Mouse (Mus musculus) lung, embryonic 16.5 days (tissue): Measurements from ENCODE around the gene Twsg1. TPM values are rescaled to one million over a fixed set of nuclear protein-coding genes. Genes with fewer than 3 reads are reported as not detected.

ENCODE experiments used
- ATAC-seq: fragments of 200-750 bp; cut with Nextera tagmentation; 2 replicates; pipeline ENCODE4 v1.8.0; 2017; ENCODE audit warnings: low read depth, mild to moderate bottlenecking, moderate library complexity
- H3K27ac ChIP-seq: fragments of 300-500 bp; sonication (generic); 2 replicates; pipeline ENCODE4 v1.5.1; 2014; ENCODE audit warnings: mild to moderate bottlenecking, control low read depth, low read length
- H3K27me3 ChIP-seq: fragments of 300-500 bp; sonication (generic); 2 replicates; pipeline ENCODE4 v1.6.1; 2014; ENCODE audit warnings: low read depth, low read length, mixed read lengths; ENCODE audit not compliant: control insufficient read depth, insufficient read depth
- H3K36me3 ChIP-seq: fragments of 300-500 bp; sonication (generic); 2 replicates; pipeline ENCODE4 v1.6.1; 2014; ENCODE audit warnings: low read length; ENCODE audit not compliant: control insufficient read depth, insufficient read depth
- H3K4me1 ChIP-seq: fragments of 300-500 bp; sonication (generic); replicated peaks from 2 replicates; pipeline ENCODE4 v1.6.1; 2014; ENCODE audit warnings: low read length, mixed read lengths; ENCODE audit not compliant: control insufficient read depth, insufficient read depth
- H3K4me2 ChIP-seq: fragments of 300-500 bp; sonication (generic); 2 replicates; pipeline ENCODE4 v1.6.1; 2014; ENCODE audit warnings: low read depth, low read length, control low read depth
- H3K4me3 ChIP-seq: fragments of 300-500 bp; sonication (generic); 2 replicates; pipeline ENCODE4 v1.5.1; 2014; ENCODE audit warnings: mild to moderate bottlenecking, low read length, control low read depth
- H3K9ac ChIP-seq: fragments of 300-500 bp; sonication (generic); 2 replicates; pipeline ENCODE4 v1.6.1; 2014; ENCODE audit warnings: low read length, control low read depth
- H3K9me3 ChIP-seq: fragments of 300-500 bp; sonication (generic); 2 replicates; pipeline ENCODE4 v1.6.1; 2016; ENCODE audit warnings: low read length; ENCODE audit not compliant: control insufficient read depth
- WGBS: fragments of 180-500 bp; shearing (Covaris S2); extraction: QIAGEN DNeasy Blood & Tissue Kit; methylation state at CpG from one replicate; pipeline ENCODE4 v1.1.7; 2014; 5-methylcytosine and 5-hydroxymethylcytosine counted together
- polyA plus RNA-seq: library from polyadenylated mRNA; unstranded; fragments of >200 nt; fragmentation: Nextera tagmentation; extraction: Ambion mirVana; gene quantifications from 2 replicates; pipeline ENCODE4 v1.2.1, GENCODE M21; 2015

Gene Twsg1
- polyA plus RNA-seq, 1 experiment from 2014 or later = 129 TPM

DNA sequence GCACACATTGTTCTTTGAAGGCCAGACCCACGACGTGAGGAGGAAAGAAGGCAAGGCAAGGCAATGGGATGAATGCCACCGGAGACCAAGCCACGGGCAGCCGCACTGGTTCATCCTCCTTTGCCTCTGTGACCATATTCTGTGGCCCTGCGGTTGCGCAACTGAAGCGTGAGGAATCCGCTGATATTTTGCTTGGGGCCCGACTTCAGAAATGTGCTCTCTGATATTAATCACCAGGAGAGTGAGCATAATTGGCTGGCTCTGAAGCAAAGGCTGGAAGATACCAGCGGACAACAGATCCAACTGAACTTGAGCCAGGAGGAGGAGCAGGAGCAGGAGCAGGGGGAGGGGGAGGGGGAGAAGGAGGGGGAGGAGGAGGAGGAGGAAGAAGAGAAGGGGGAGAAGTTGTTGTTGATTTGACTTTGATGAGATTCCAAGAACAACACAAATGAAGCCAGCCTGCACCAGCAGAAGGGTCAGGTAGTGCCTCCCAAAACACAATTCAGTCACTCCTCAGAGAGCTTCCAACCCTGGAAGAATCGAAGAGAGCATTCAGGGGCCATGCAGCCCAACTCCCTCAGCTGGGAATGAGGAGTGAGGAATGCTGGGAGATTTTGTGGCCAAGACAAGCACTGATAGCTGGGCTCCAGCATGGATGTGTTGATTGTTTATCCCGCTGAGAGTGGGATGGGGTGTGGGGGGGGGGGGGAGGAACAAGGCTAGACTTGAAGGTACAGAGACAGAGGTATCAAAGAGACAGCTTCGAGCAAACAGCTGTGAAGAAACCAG lies 6.2 kb upstream of the Twsg1 start:
- no peak overlapping the region for H3K4me2 ChIP-seq
- 44% methylated on average over 14 of the region's 14 CpGs for WGBS
- H3K4me3 ChIP-seq = no peak overlapping the region
- peak overlapping the region; percentile 66 for H3K27ac ChIP-seq
- peak; percentile 86 for ATAC-seq
- no peaks in the 10 kb centered on the region for H3K9me3 ChIP-seq
- H3K4me1 ChIP-seq = peaks cover 3% of the 10 kb centered on the region; the same call in 1 of the 2 replicates
- H3K27me3 ChIP-seq = no peaks in the 10 kb centered on the region
- H3K36me3 ChIP-seq = no peaks in the 10 kb centered on the region
- H3K9ac ChIP-seq = no peak overlapping the region

DNA sequence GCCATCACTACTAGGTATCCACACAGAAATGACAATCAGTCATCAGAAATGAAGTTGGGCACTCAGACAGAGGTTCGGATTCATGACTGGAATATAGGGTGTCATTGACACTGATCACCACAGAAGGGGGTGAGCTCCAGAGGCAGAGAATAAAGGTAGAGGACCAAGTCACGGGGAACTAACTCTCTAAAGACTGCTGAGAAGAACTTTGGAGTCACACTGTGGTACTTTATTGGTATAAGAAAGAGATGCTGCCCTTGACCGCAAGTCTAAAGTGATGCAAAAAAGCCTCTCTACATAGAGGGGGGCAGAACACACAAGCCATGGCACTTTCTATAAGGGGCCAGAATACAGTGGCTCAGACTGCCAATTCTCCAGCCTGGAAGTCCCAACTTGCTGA lies 5.1 kb upstream of the Twsg1 start:
- no peak overlapping the region for H3K9ac ChIP-seq
- WGBS = 79% methylated on average over 3 of the region's 3 CpGs
- no peak overlapping the region for H3K4me2 ChIP-seq
- H3K27me3 ChIP-seq = no peaks in the 10 kb centered on the region
- no peaks in the 10 kb centered on the region for H3K36me3 ChIP-seq
- H3K4me1 ChIP-seq = peaks cover 3% of the 10 kb centered on the region; the same call in 1 of the 2 replicates
- H3K4me3 ChIP-seq = no peak overlapping the region
- H3K27ac ChIP-seq = no peak overlapping the region
- no peak for ATAC-seq
- H3K9me3 ChIP-seq = no peaks in the 10 kb centered on the region

DNA sequence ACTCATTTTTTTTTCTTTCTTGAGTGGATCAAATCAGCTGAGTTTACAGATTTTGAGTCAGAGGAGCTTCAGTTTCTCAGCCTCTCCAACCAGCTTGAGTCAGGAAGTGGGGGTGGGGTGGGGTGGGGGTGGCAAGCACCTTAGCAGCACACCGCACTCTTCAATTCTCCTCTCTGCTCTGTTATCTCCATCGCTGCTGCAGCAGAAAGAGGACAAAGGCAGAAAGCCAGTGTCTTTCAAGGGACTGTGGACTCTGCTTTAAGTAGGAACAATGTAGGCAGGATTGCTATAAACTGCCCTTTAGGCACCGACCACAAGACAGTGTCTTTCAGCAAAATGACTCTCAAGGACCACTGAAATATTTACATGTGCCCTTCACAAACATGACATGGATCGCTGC lies 2.9 kb upstream of the Twsg1 start:
- Histone ChIP-seq H3K9me3 (no peaks in the 10 kb centered on the region), H3K27me3 (no peaks in the 10 kb centered on the region), H3K4me3 (no peak overlapping the region), H3K27ac (no peak overlapping the region), H3K36me3 (no peaks in the 10 kb centered on the region), H3K4me1 (peaks cover 11% of the 10 kb centered on the region), H3K9ac (no peak overlapping the region), H3K4me2 (no peak overlapping the region)
- 44% methylated on average over 4 of the region's 4 CpGs for WGBS
- no peak for ATAC-seq

DNA sequence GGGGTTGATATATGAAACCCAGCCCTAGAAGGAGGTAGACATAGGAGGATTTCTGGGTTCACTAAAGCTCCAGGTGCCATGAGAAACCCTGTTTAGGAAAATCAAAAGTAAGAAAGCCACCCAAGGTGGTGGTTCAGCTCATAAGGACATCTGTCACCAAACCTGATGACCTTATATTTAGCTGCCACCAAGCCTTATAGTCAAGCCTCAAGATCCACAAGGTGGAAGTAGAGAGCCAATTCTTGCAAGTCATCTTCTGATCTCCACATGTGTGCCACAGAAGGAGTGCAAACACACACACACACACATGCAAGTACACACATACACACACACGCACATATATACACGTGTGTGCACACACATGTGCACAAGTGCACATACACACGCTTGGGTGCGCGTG lies 1.1 kb upstream of the Twsg1 start:
- H3K27me3 ChIP-seq = no peaks in the 10 kb centered on the region
- H3K4me2 ChIP-seq = no peak overlapping the region
- 76% methylated on average over 5 of the region's 5 CpGs for WGBS
- no peak overlapping the region for H3K27ac ChIP-seq
- peaks cover 5% of the 10 kb centered on the region; the same call in 1 of the 2 replicates for H3K36me3 ChIP-seq
- no peak overlapping the region for H3K9ac ChIP-seq
- no peaks in the 10 kb centered on the region for H3K9me3 ChIP-seq
- H3K4me3 ChIP-seq = no peak overlapping the region
- ATAC-seq = no peak
- peaks cover 11% of the 10 kb centered on the region for H3K4me1 ChIP-seq

DNA sequence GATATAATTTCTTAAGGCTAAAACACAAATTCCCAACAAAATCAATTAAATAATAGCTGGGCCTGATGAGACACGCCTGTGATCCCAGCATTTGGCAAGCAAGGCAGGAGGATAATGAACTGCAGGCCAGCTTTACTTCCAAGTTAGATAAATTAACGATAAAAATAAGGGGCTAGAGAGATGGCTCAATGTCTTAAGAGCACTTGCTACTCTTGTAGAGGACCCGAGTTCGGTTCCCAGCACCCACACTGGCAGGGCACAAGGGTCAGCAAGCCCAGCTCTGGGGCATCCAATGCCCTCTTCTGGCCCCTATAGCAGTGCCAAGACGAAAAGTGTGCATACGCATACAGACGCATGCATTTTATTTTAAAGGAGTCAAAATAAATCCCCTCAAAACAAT lies 843 bp downstream of the Twsg1 start:
- WGBS = 32% methylated on average over 7 of the region's 7 CpGs
- ATAC-seq = 0 out of 2 replicates have a peak, but pooled peaks have one; percentile 1
- Histone ChIP-seq H3K36me3 (peaks cover 10% of the 10 kb centered on the region), H3K4me3 (peak overlapping the region; percentile 90), H3K9me3 (no peaks in the 10 kb centered on the region), H3K4me2 (peak overlapping the region; percentile 74), H3K4me1 (peaks cover 9% of the 10 kb centered on the region), H3K9ac (peak overlapping the region; percentile 94), H3K27me3 (no peaks in the 10 kb centered on the region), H3K27ac (peak overlapping the region; percentile 91)

DNA sequence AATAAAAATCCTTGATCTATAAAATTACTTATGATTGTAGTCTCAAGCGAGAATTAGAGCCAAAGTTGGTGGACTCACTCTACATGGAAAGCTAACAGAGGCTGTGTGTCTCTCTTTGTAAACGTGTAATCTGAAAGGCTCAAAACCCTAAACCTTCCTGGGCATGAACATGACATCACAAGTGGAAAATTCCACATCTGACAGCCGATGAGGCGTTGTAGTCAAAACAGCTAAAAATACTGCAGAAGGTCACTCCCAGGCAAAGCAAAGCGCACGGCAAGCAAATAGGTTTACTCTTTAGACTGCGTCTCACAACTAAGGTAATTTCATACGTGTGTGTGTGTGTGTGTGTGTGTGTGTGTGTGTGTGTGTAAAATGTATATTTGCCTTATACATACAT lies 3.7 kb downstream of the Twsg1 start:
- Histone ChIP-seq H3K4me3 (no peak overlapping the region), H3K27ac (no peak overlapping the region), H3K36me3 (peaks cover 10% of the 10 kb centered on the region), H3K27me3 (no peaks in the 10 kb centered on the region), H3K4me1 (peaks cover 11% of the 10 kb centered on the region), H3K9ac (no peak overlapping the region), H3K4me2 (no peak overlapping the region), H3K9me3 (no peaks in the 10 kb centered on the region)
- WGBS = 75% methylated on average over 8 of the region's 8 CpGs
- ATAC-seq = no peak

DNA sequence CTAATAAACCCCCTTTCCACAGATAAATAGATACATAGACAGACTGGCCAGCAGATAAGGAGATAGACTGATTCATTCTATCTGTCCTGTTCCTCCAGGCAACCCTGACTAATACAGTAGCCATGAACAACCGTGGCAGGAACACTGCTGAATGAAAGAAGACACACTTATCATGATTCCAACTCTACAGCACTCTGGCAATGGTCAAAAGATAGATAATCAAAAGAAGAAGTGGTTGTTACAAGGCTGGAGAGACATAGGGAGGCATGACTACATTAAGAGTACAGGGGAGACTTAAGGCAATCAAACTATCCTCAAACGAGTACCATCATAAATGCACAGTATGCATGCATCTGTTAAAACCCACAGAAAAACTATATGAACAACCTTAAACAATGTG lies 5.6 kb downstream of the Twsg1 start:
- Histone ChIP-seq H3K9me3 (no peaks in the 10 kb centered on the region), H3K4me2 (no peak overlapping the region), H3K4me3 (no peak overlapping the region), H3K4me1 (peaks cover 13% of the 10 kb centered on the region), H3K9ac (no peak overlapping the region), H3K27ac (no peak overlapping the region), H3K36me3 (peaks cover 10% of the 10 kb centered on the region), H3K27me3 (no peaks in the 10 kb centered on the region)
- WGBS = 88% methylated on average over 2 of the region's 2 CpGs
- ATAC-seq = no peak

DNA sequence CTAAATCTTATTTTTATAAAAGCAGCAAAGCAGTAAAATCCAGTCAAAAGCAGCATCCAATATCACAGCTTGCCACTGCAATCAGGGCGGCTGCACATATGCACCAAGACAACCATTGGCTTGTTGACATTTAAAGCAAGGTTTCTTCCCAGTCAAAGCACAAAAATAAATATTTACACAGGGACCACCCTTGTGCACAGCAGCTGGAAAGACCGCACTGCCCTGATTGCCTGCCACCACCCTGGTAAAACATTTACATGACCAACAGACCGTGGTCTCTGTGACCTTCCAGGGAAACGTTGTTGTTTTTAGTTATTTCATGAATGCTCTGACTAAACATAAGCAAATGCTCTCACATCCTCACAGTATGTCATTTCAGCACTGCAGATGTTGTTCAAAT lies 8.6 kb downstream of the Twsg1 start:
- 0 out of 2 replicates have a peak, but pooled peaks have one; percentile 24 for ATAC-seq
- no peak overlapping the region for H3K4me3 ChIP-seq
- peaks cover 10% of the 10 kb centered on the region; the same call in 1 of the 2 replicates for H3K4me1 ChIP-seq
- no peak overlapping the region for H3K9ac ChIP-seq
- 25% methylated on average over 4 of the region's 4 CpGs for WGBS
- H3K27ac ChIP-seq = no peak overlapping the region
- no peaks in the 10 kb centered on the region for H3K9me3 ChIP-seq
- no peak overlapping the region for H3K4me2 ChIP-seq
- H3K36me3 ChIP-seq = peaks cover 7% of the 10 kb centered on the region
- no peaks in the 10 kb centered on the region for H3K27me3 ChIP-seq

DNA sequence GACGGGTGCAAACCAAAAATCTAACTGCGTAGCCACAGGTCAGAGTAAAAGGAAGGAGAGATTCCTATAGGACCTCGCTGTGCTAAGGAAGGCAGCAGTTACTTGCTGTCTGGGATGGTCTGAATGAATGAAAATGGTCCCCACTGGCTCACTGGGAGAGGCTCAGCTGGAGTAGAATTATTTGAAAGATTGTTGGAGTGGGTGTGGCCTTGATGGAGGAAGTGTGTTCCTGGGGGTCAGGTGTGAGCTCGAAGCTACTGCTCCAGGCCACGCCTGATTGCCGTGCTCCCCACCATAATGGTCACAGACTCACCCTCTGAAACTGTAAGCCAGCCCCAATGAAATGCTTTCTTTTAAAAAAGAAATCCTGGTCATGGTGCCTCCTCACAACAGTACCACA lies 9.8 kb downstream of the Twsg1 start:
- Histone ChIP-seq H3K9me3 (no peaks in the 10 kb centered on the region), H3K27me3 (no peaks in the 10 kb centered on the region), H3K27ac (no peak overlapping the region), H3K4me2 (no peak overlapping the region), H3K9ac (no peak overlapping the region), H3K4me1 (peaks cover 10% of the 10 kb centered on the region; the same call in 1 of the 2 replicates), H3K36me3 (peaks cover 16% of the 10 kb centered on the region), H3K4me3 (no peak overlapping the region)
- ATAC-seq = no peak
- WGBS = 73% methylated on average over 6 of the region's 6 CpGs
